Mouse (Mus musculus) gastrocnemius, postnatal 10 days (tissue): ENCODE results near the gene Zfp672. TPM values are rescaled to one million over a fixed set of nuclear protein-coding genes. Genes with fewer than 3 reads are reported as not detected.

ENCODE experiments used
- DNase-seq: peaks from one replicate; pipeline ENCODE4 v3.0.0; 2021; ENCODE audit warnings: mixed read lengths
- total RNA-seq, 2 experiments: library from RNA; stranded (reverse); gene quantifications; 2 replicates each; pipeline ENCODE4 v1.2.3; 2021

The Zfp672 gene
- total RNA-seq, 2 experiments from 2014 or later, result 31.0 to 41.3 TPM

- no peak for DNase-seq
Observed at GRCm38 (mm10) chr11:58282518-58282917, 47.6 kb downstream of the Zfp672 start.

GRCm38 (mm10) chr11:58281970-58282496, 48.1 kb downstream of the Zfp672 start:
- DNase-seq, result no peak

- no peak for DNase-seq
Observed at GRCm38 (mm10) chr11:58275756-58276155, 54.4 kb downstream of the Zfp672 start.

GRCm38 (mm10) chr11:58274572-58274971, 55.6 kb downstream of the Zfp672 start, which contains the start of gene 4930438A08Rik:
4930438A08Rik (plus strand) TSS chr11:58274799.
- DNase-seq, result no peak

- no peak for DNase-seq
Observed at GRCm38 (mm10) chr11:58268285-58268684, 61.9 kb downstream of the Zfp672 start.

Other genes starting within 250 kb of the Zfp672 start
- gene Gm12248, start 237.2 kb downstream of the Zfp672 start, total RNA-seq, result not detected
- 10 to 100 TPM; 38.3 to 40.7 TPM for gene Cnot8, start 226.2 kb downstream of the Zfp672 start, total RNA-seq
- 10 to 100 TPM; 10.8 to 14.6 TPM for gene Gemin5, start 161.8 kb downstream of the Zfp672 start, total RNA-seq
- 10 to 100 TPM; 43.9 to 49.0 TPM for gene Mrpl22, start 158.7 kb downstream of the Zfp672 start, total RNA-seq
- gene Igtp, start 130.8 kb downstream of the Zfp672 start, total RNA-seq, result 1 to 10 TPM; 4.7 to 6.6 TPM
- 1 to 10 TPM; 7.1 to 7.5 TPM for gene Irgm2, start 130.7 kb downstream of the Zfp672 start, total RNA-seq
- gene 4930438A08Rik, start 55.5 kb downstream of the Zfp672 start, total RNA-seq, result not detected
- 1 to 10 TPM; 3.5 to 5.3 TPM for gene Zfp692, start 23.3 kb downstream of the Zfp672 start, total RNA-seq
- gene Sh3bp5l, start 385 bp upstream of the Zfp672 start, total RNA-seq, result 10 to 100 TPM; 28.0 to 30.3 TPM
- not detected for gene Lypd8, start 48.7 kb upstream of the Zfp672 start, total RNA-seq
- gene 1810065E05Rik, start 90.8 kb upstream of the Zfp672 start, total RNA-seq, result not detected
- not detected for gene Gm12253, start 102.2 kb upstream of the Zfp672 start, total RNA-seq
- gene Lypd9, start 122.6 kb upstream of the Zfp672 start, total RNA-seq, result not detected
- not detected for gene Olfr30, start 131.9 kb upstream of the Zfp672 start, total RNA-seq
- not detected for gene Olfr332, start 162.2 kb upstream of the Zfp672 start, total RNA-seq
- not detected for gene Olfr331, start 172.2 kb upstream of the Zfp672 start, total RNA-seq
- not detected for gene Olfr330, start 204.5 kb upstream of the Zfp672 start, total RNA-seq
- not detected for gene Olfr329-ps, start 216.1 kb upstream of the Zfp672 start, total RNA-seq
- gene Olfr328, start 225.3 kb upstream of the Zfp672 start, total RNA-seq, result not detected
- not detected for gene Olfr224, start 240.2 kb upstream of the Zfp672 start, total RNA-seq
- not detected for gene Olfr325, start 247.4 kb upstream of the Zfp672 start, total RNA-seq